Mouse (Mus musculus): Measurements from ENCODE around the gene Plk1. TPM values are rescaled to one million over a fixed set of nuclear protein-coding genes. Genes with fewer than 3 reads are reported as not detected.
A peak's percentile ranks its signal among the peaks of the same experiment; 100 is the strongest.

Gene Plk1
- total RNA-seq, 1 experiment = 73.8 TPM

GRCm38 (mm10) chr7:122132497-122133337 is 26.5 kb upstream of the Plk1 start, which contains the start of the genes Palb2 and Dctn5:
Palb2 (minus strand) TSS chr7:122132985.
Dctn5 (plus strand) TSS chr7:122133041.
- peak; percentile 90 for TF ChIP-seq HCFC1 (IDR thresholded peaks at IDR 0.05; ENCODE audit: borderline replicate concordance, insufficient read depth, low read length)
- no peak for TF ChIP-seq MAFK (IDR thresholded peaks at IDR 0.05; ENCODE audit: insufficient read depth, low read depth, low read length)
- TF ChIP-seq ZNF384 (IDR thresholded peaks at IDR 0.05; ENCODE audit: low read depth, low read length) = no peak
- TF ChIP-seq CHD2 (IDR thresholded peaks at IDR 0.05; ENCODE audit: low read depth, low read length) = peak; percentile 71; the same call in 1 of the 2 replicates
- TF ChIP-seq ZC3H11A (IDR thresholded peaks at IDR 0.05; ENCODE audit: borderline replicate concordance, low read depth, low read length) = no peak
- Histone ChIP-seq H3K4me3 (ENCODE audit: insufficient read depth in 1 of 2, low read depth in 1 of 2, low read length in 2 of 2, poor library complexity in 1 of 2, severe bottlenecking in 1 of 2) (peak within 1 kb of the TSS; percentile 76 to 89), H3K9ac (ENCODE audit: insufficient read depth, low read depth, low read length, poor library complexity, severe bottlenecking) (peak within 1 kb of the TSS; percentile 97), H3K4me1 (ENCODE audit: control insufficient read depth in 2 of 2, insufficient read depth in 2 of 2, low read length in 2 of 2, poor library complexity in 1 of 2) (peaks cover 0 to 3% of the 10 kb centered on the region in 2 experiments; a peak in 1 of 4 replicates), H3K9me3 (ENCODE audit: control insufficient read depth, insufficient read depth, low read depth, low read length) (no peaks in the 10 kb centered on the region), H3K36me3 (ENCODE audit: control insufficient read depth, insufficient read depth, low read length, poor library complexity, severe bottlenecking) (peaks cover 7% of the 10 kb centered on the region), H3K27ac (ENCODE audit: insufficient read depth, low read depth, low read length, poor library complexity, severe bottlenecking) (peak within 1 kb of the TSS; percentile 62; the same call in 1 of the 2 replicates)
- peak; percentile 98 for DNase-seq (ENCODE audit: low read depth, low spot score)
- in situ Hi-C loops (cut with MboI; ENCODE audit: low sequenced_read_pairs in 2 of 2, unreplicated experiment in 2 of 2) = no loop called here

DNA sequence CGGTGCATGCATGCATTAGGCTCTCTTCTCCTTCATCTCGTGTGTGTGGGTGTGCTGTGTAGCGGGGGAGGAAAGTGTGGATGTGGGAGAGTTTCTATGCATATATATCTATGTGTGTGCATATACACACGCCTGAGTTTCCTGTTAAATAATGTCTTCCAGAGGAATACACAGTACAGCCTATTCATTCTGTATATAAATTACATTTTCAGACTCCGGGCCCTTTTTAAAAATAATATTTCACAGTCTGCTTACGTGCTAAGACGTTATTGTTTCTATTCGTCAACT is 26.0 kb upstream of the Plk1 start:
- DNase-seq (ENCODE audit: low read depth, low spot score) = no peak
- Histone ChIP-seq H3K27ac (ENCODE audit: insufficient read depth, low read depth, low read length, poor library complexity, severe bottlenecking) (no peak overlapping the region), H3K9ac (ENCODE audit: insufficient read depth, low read depth, low read length, poor library complexity, severe bottlenecking) (peak overlapping the region; percentile 78), H3K4me3 (ENCODE audit: insufficient read depth in 1 of 2, low read depth in 1 of 2, low read length in 2 of 2, poor library complexity in 1 of 2, severe bottlenecking in 1 of 2) (peak overlapping the region; percentile 76 to 89), H3K9me3 (ENCODE audit: control insufficient read depth, insufficient read depth, low read depth, low read length) (no peaks in the 10 kb centered on the region), H3K4me1 (ENCODE audit: control insufficient read depth in 2 of 2, insufficient read depth in 2 of 2, low read length in 2 of 2, poor library complexity in 1 of 2) (peaks cover 0 to 3% of the 10 kb centered on the region in 2 experiments; a peak in 1 of 4 replicates), H3K36me3 (ENCODE audit: control insufficient read depth, insufficient read depth, low read length, poor library complexity, severe bottlenecking) (peaks cover 7% of the 10 kb centered on the region)
- in situ Hi-C loops (cut with MboI; ENCODE audit: low sequenced_read_pairs in 2 of 2, unreplicated experiment in 2 of 2) = no loop called here
- TF ChIP-seq ZNF384 (IDR thresholded peaks at IDR 0.05; ENCODE audit: low read depth, low read length) (no peak), ZC3H11A (IDR thresholded peaks at IDR 0.05; ENCODE audit: borderline replicate concordance, low read depth, low read length) (no peak)

- Histone ChIP-seq H3K9ac (ENCODE audit: insufficient read depth, low read depth, low read length, poor library complexity, severe bottlenecking) (no peak overlapping the region), H3K36me3 (ENCODE audit: control insufficient read depth, insufficient read depth, low read length, poor library complexity, severe bottlenecking) (peaks cover 5% of the 10 kb centered on the region)
Observed at GRCm38 (mm10) chr7:122135070-122135469, 24.2 kb upstream of the Plk1 start.

DNA sequence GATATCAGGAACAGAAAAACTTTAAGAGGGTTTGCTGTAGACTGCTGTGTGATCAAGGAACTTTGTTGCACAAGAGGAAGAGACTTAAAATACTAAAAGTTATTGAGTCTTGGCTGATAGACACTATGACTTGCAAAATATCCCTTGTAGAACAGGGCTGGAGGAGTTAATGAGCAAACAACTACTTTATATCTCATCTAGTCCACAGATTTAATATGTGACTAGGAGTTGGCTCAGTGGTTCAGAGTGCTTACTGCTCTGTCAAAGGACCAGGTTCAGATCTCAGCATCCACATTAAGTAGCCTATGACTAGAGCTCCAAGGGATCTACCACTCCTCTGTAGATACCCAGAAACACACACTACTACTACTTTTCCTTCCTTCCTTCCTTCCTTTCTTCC is 22.2 kb upstream of the Plk1 start:
- no peak for DNase-seq (ENCODE audit: low read depth, low spot score)
- TF ChIP-seq MAFK (IDR thresholded peaks at IDR 0.05; ENCODE audit: insufficient read depth, low read depth, low read length) (no peak), CHD2 (IDR thresholded peaks at IDR 0.05; ENCODE audit: low read depth, low read length) (no peak), HCFC1 (IDR thresholded peaks at IDR 0.05; ENCODE audit: borderline replicate concordance, insufficient read depth, low read length) (no peak), ZC3H11A (IDR thresholded peaks at IDR 0.05; ENCODE audit: borderline replicate concordance, low read depth, low read length) (no peak), ZNF384 (IDR thresholded peaks at IDR 0.05; ENCODE audit: low read depth, low read length) (no peak)
- Histone ChIP-seq H3K4me1 (ENCODE audit: control insufficient read depth in 2 of 2, insufficient read depth in 2 of 2, low read length in 2 of 2, poor library complexity in 1 of 2) (no peaks in the 10 kb centered on the region), H3K4me3 (ENCODE audit: insufficient read depth in 1 of 2, low read depth in 1 of 2, low read length in 2 of 2, poor library complexity in 1 of 2, severe bottlenecking in 1 of 2) (no peak overlapping the region), H3K9me3 (ENCODE audit: control insufficient read depth, insufficient read depth, low read depth, low read length) (no peaks in the 10 kb centered on the region), H3K9ac (ENCODE audit: insufficient read depth, low read depth, low read length, poor library complexity, severe bottlenecking) (no peak overlapping the region), H3K36me3 (ENCODE audit: control insufficient read depth, insufficient read depth, low read length, poor library complexity, severe bottlenecking) (peaks cover 8% of the 10 kb centered on the region), H3K27ac (ENCODE audit: insufficient read depth, low read depth, low read length, poor library complexity, severe bottlenecking) (no peak overlapping the region)
- in situ Hi-C loops (cut with MboI; ENCODE audit: low sequenced_read_pairs in 2 of 2, unreplicated experiment in 2 of 2) = no loop called here

More at GRCm38 (mm10) chr7:122135070-122135469, 24.2 kb upstream of the Plk1 start:
- Histone ChIP-seq H3K27ac (ENCODE audit: insufficient read depth, low read depth, low read length, poor library complexity, severe bottlenecking) (no peak overlapping the region), H3K9me3 (ENCODE audit: control insufficient read depth, insufficient read depth, low read depth, low read length) (no peaks in the 10 kb centered on the region), H3K4me1 (ENCODE audit: control insufficient read depth in 2 of 2, insufficient read depth in 2 of 2, low read length in 2 of 2, poor library complexity in 1 of 2) (peaks cover 0 to 3% of the 10 kb centered on the region in 2 experiments; a peak in 1 of 4 replicates), H3K4me3 (ENCODE audit: insufficient read depth in 1 of 2, low read depth in 1 of 2, low read length in 2 of 2, poor library complexity in 1 of 2, severe bottlenecking in 1 of 2) (no peak overlapping the region)
- no peak for TF ChIP-seq CHD2 (IDR thresholded peaks at IDR 0.05; ENCODE audit: low read depth, low read length)
- TF ChIP-seq HCFC1 (IDR thresholded peaks at IDR 0.05; ENCODE audit: borderline replicate concordance, insufficient read depth, low read length) = no peak
- no peak for TF ChIP-seq ZNF384 (IDR thresholded peaks at IDR 0.05; ENCODE audit: low read depth, low read length)
- TF ChIP-seq ZC3H11A (IDR thresholded peaks at IDR 0.05; ENCODE audit: borderline replicate concordance, low read depth, low read length) = no peak
- no peak for TF ChIP-seq MAFK (IDR thresholded peaks at IDR 0.05; ENCODE audit: insufficient read depth, low read depth, low read length)
- peak; percentile 56 for DNase-seq (ENCODE audit: low read depth, low spot score)
- in situ Hi-C loops (cut with MboI; ENCODE audit: low sequenced_read_pairs in 2 of 2, unreplicated experiment in 2 of 2) = no loop called here

Data from ES-E14 (cell line).